Mouse (Mus musculus) C2C12 (cell line): ENCODE measurements around the gene Specc1l. TPM values are rescaled to one million over a fixed set of nuclear protein-coding genes. Genes with fewer than 3 reads are reported as not detected.

Experiments used
- H3K27me3 ChIP-seq: one replicate; pipeline ENCODE4 v1.6.1; 2011; ENCODE audit not compliant: control insufficient read depth, insufficient read depth, insufficient read length
- H3K36me3 ChIP-seq: one replicate; pipeline ENCODE4 v1.6.1; 2011; ENCODE audit not compliant: control insufficient read depth, insufficient read depth
- H3K4me3 ChIP-seq: one replicate; pipeline ENCODE4 v1.5.1; 2011; ENCODE audit warnings: mild to moderate bottlenecking, control low read depth; ENCODE audit not compliant: poor library complexity, insufficient read depth, severe bottlenecking
- H3K79me2 ChIP-seq: one replicate; pipeline ENCODE4 v1.6.1; 2011; ENCODE audit not compliant: control insufficient read depth, insufficient read depth
- H3K79me3 ChIP-seq: one replicate; pipeline ENCODE4 v1.6.1; 2011; ENCODE audit warnings: low read depth, control low read depth
- H3ac ChIP-seq: one replicate; pipeline ENCODE3; 2011; ENCODE audit warnings: low read depth; ENCODE audit not compliant: control insufficient read depth, insufficient read length
- CEBPB ChIP-seq: IDR thresholded peaks from one replicate; pipeline ENCODE4 v1.6.1; 2011; ENCODE audit warnings: low read depth, mild to moderate bottlenecking, control low read depth, moderate library complexity
- CTCF ChIP-seq: IDR thresholded peaks from one replicate; pipeline ENCODE4 v1.5.1; 2011; ENCODE audit not compliant: control insufficient read depth, insufficient read depth, insufficient read length
- FOSL1 ChIP-seq: IDR thresholded peaks from one replicate; pipeline ENCODE4 v1.8.0; 2011; ENCODE audit warnings: mild to moderate bottlenecking, low read length; ENCODE audit not compliant: poor library complexity, insufficient read depth, severe bottlenecking
- MAX ChIP-seq: IDR thresholded peaks from one replicate; pipeline ENCODE4 v1.6.1; 2011; ENCODE audit warnings: mild to moderate bottlenecking, control low read depth
- MYOD1 ChIP-seq: IDR thresholded peaks from one replicate; pipeline ENCODE4 v1.6.1; 2011; ENCODE audit warnings: low read depth; ENCODE audit not compliant: control insufficient read depth, insufficient read length
- MYOG ChIP-seq: IDR thresholded peaks from one replicate; pipeline ENCODE4 v1.6.1; 2011; ENCODE audit not compliant: control insufficient read depth, insufficient read length; ENCODE audit errors: extremely low read depth
- USF1 ChIP-seq: IDR thresholded peaks from one replicate; pipeline ENCODE4 v1.6.1; 2011; ENCODE audit warnings: low read depth, mild to moderate bottlenecking, control low read depth, moderate library complexity
- polyA plus RNA-seq: library from polyadenylated mRNA; unstranded; fragments of >200 nt; fragmentation: generic; extraction: Trizol; gene quantifications from one replicate; pipeline ENCODE4 v1.2.1, GENCODE M21; 2012; ENCODE audit warnings: missing spikeins

Specc1l gene
- polyA plus RNA-seq, 1 experiment: 19.1 TPM

- Histone ChIP-seq H3K36me3 (no peaks in the 10 kb centered on the region), H3K79me3 (no peaks in the 10 kb centered on the region), H3K4me3 (no peak overlapping the region), H3ac (no peak overlapping the region), H3K27me3 (no peaks in the 10 kb centered on the region), H3K79me2 (no peaks in the 10 kb centered on the region)
- TF ChIP-seq MAX (no peak), USF1 (no peak), MYOG (no peak), MYOD1 (no peak), FOSL1 (no peak)
These were observed 115.2 kb downstream of the Specc1l start for GRCm38 (mm10) chr10:75327081-75327480.

- no peak for TF ChIP-seq CTCF
- no peak for TF ChIP-seq FOSL1
- TF ChIP-seq MAX: no peak
- TF ChIP-seq CEBPB: no peak
- no peak for TF ChIP-seq MYOD1
- TF ChIP-seq USF1: no peak
- TF ChIP-seq MYOG: no peak
- Histone ChIP-seq H3K27me3 (no peaks in the 10 kb centered on the region), H3K36me3 (no peaks in the 10 kb centered on the region), H3K4me3 (no peak overlapping the region), H3K79me2 (no peaks in the 10 kb centered on the region), H3K79me3 (no peaks in the 10 kb centered on the region), H3ac (no peak overlapping the region)
These were observed 116.4 kb downstream of the Specc1l start for GRCm38 (mm10) chr10:75328201-75328704.

- TF ChIP-seq CEBPB: no peak
- no peak for TF ChIP-seq FOSL1
- no peak for TF ChIP-seq MYOG
- TF ChIP-seq MYOD1: no peak
- TF ChIP-seq USF1: no peak
- no peak for TF ChIP-seq MAX
- no peak for TF ChIP-seq CTCF
- Histone ChIP-seq H3K79me3 (no peaks in the 10 kb centered on the region), H3K79me2 (no peaks in the 10 kb centered on the region), H3K4me3 (no peak overlapping the region), H3K27me3 (no peaks in the 10 kb centered on the region), H3K36me3 (no peaks in the 10 kb centered on the region), H3ac (no peak overlapping the region)
These were observed 120.4 kb downstream of the Specc1l start for GRCm38 (mm10) chr10:75332268-75332667.

GRCm38 (mm10) chr10:75333176-75333776, 121.4 kb downstream of the Specc1l start:
- H3K79me2 ChIP-seq: no peaks in the 10 kb centered on the region
- no peaks in the 10 kb centered on the region for H3K27me3 ChIP-seq
- no peaks in the 10 kb centered on the region for H3K79me3 ChIP-seq
- TF ChIP-seq MYOD1 (no peak), CTCF (no peak), MYOG (no peak), CEBPB (no peak), MAX (no peak), USF1 (no peak), FOSL1 (no peak)
- no peak overlapping the region for H3ac ChIP-seq
- no peaks in the 10 kb centered on the region for H3K36me3 ChIP-seq
- no peak overlapping the region for H3K4me3 ChIP-seq

GRCm38 (mm10) chr10:75334175-75334574, 122.3 kb downstream of the Specc1l start:
- no peak overlapping the region for H3K4me3 ChIP-seq
- TF ChIP-seq MAX (no peak), CEBPB (no peak), USF1 (no peak), CTCF (no peak), FOSL1 (no peak), MYOG (no peak), MYOD1 (no peak)
- H3ac ChIP-seq: no peak overlapping the region
- H3K79me3 ChIP-seq: no peaks in the 10 kb centered on the region
- H3K27me3 ChIP-seq: no peaks in the 10 kb centered on the region
- H3K36me3 ChIP-seq: no peaks in the 10 kb centered on the region
- no peaks in the 10 kb centered on the region for H3K79me2 ChIP-seq

GRCm38 (mm10) chr10:75335075-75335474, 123.2 kb downstream of the Specc1l start:
- Histone ChIP-seq H3K4me3 (no peak overlapping the region), H3K27me3 (no peaks in the 10 kb centered on the region), H3ac (no peak overlapping the region), H3K79me3 (no peaks in the 10 kb centered on the region), H3K36me3 (no peaks in the 10 kb centered on the region), H3K79me2 (no peaks in the 10 kb centered on the region)
- no peak for TF ChIP-seq USF1
- no peak for TF ChIP-seq CTCF
- no peak for TF ChIP-seq MAX
- no peak for TF ChIP-seq CEBPB
- no peak for TF ChIP-seq MYOG
